Mouse (Mus musculus): Measurements from ENCODE around the gene Ly6g6f.

DNA sequence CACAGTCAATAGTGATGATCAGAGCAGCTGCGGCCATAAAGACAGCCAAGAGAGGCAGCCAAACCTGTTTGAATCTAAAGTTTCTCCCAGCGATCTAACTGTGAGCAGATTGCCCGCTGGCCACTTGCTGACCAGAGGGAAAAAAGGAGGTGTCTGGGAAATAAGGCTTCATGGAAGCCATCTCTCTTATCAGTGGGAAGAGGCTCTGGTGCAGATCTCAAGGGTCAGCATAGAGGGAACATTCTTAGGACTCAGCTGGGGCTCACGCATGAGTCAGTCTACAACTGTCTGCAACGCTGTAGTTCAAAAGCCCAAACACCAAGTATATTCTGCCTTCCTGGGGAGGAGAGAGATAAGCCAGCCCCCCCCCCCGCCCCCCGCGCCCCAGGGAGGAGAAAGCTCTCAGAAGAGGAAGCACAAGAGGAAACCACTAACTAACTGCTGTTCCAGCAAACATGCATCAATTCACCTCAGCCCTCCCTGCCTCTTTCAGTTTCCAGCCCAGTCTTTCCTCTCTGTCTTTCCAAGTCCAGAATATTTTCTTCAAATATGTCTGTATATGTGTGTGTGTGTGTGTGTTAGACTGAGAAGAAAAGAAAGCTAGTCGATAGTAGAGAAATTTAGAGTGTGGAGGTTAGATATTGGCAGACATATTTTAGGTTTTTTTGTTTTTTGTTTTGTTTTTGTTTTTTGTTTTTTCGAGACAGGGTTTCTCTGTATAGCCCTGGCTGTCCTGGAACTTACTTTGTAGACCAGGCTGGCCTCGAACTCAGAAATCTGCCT is 37.1 kb downstream of the Ly6g6f start:
- no peak for TF ChIP-seq CTCF (IDR thresholded peaks at IDR 0.05; ENCODE audit: borderline replicate concordance, insufficient read depth, low read length)
- TF ChIP-seq POLR2A (IDR thresholded peaks at IDR 0.05; ENCODE audit: low read depth, low read length): 0 out of 2 replicates have a peak, but pooled peaks have one; percentile 37
